Mouse (Mus musculus) neutrophil, adult 5-6 weeks (primary cell): Measurements from ENCODE around the gene Cdca3. TPM values are rescaled to one million over a fixed set of nuclear protein-coding genes. Genes with fewer than 3 reads are reported as not detected.
"Not testable (repeated sequence)": the region's sequence is repeated elsewhere in the genome, so short reads cannot be mapped to it uniquely, and the experiment has no call there.

Experiments
- ATAC-seq: fragments of 151-379, 151-347 bp; 2 replicates; pipeline ENCODE4 v1.8.0; 2017; ENCODE audit warnings: mild to moderate bottlenecking, moderate TSS enrichment; ENCODE audit not compliant: insufficient number of reproducible peaks, poor library complexity, low FRiP score, severe bottlenecking; ENCODE audit errors: extremely low read depth
- total RNA-seq: library from RNA; stranded (forward); fragments of 200-1000 nt; gene quantifications from 2 replicates; pipeline ENCODE4 v1.2.3, GENCODE M21; 2017

The Cdca3 gene
- total RNA-seq: 1.4 and 3.0 TPM in 2 replicates

DNA sequence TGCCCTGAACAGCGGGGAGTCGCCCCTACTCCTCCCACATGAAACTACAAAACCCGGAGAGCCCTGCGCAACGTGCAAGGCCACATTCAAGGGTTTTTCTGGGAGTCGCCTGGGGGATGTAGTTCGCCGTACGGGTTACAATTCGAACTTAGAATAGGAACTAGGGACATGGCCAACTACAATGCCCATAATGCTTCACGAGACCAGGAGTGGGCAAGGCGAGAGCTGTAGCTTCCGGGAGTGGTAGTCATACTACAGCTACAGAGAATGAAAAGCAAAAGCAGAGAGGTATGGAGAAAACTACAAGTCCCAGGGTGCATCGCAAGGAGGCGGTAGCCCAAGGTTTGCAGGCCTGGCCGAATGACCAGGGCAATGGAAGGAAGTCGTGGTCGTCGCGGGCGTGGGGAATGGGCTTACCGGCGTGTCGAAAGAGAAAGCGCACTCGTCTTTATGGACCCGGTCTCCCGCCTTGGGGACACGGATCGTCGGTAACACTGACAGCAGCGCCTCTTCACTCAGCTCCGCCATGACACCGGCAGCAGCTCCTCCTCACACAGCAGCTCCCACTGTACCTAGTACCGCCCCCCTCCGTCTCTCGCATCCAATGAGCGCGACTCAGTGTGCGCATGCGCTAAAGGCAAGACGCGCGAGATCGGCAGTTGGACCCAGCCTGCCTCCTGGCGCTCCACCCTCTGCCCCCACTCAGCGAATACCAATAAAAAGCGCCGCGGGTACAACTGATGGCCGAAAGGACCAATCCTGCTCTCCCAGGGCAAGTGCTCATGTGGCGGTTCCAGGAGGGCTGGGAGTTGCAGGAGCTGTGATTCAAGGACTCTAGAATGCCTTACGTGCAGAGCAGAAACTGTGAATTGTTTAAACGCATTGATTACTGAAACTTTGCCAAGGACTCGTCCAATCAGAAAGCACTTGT is at the start of gene Cdca3, which contains the start of gene Usp5:
Gene Cdca3, plus strand, starts transcription at position 680 of the 931 bp plus-strand sequence.
Gene Usp5, minus strand, starts transcription at position 617 of the 931 bp plus-strand sequence.
- ATAC-seq: peak; percentile 80

DNA sequence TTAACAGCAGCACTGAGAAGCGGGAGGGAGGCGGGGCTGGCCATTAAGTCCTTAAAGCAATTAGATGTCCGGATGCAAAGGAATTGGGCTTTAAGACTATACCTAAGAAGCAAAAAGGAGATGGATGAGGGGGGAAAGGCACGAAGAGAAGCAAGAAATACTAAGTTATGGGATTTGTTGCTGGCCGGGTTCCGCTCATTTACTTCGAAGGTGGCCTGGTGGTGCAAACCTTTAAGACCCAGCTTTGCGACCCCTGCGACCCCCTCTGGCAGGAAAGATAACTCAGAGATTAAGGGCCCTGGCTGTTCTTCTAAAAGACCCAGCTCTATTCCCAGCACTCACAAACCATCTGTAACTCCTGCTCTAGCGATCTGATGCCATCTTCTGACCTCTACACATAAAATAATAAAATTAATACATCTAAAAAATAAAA is 49.3 kb upstream of the Cdca3 start:
- 0 out of 2 replicates have a peak, but pooled peaks have one; percentile 9 for ATAC-seq

DNA sequence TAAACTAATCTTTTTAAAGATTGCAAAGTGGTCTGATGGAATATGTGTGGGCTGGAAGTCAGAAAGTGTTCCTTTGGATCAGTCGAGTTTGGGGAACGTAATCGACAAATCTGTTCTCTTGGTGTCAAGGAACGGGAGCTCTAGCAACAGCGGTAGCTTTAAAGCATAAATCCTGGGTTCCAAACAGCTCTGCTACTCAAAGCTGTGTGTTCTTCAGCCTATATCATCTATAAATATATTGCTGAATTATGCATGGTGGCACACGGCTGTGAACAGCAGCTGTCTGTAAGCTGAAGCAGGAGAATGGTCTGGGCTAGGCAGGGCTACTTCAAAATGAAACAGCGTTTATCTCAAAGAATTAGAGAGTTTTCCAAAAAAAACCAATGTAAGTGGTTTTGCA is 48.4 kb upstream of the Cdca3 start:
- no peak for ATAC-seq

DNA sequence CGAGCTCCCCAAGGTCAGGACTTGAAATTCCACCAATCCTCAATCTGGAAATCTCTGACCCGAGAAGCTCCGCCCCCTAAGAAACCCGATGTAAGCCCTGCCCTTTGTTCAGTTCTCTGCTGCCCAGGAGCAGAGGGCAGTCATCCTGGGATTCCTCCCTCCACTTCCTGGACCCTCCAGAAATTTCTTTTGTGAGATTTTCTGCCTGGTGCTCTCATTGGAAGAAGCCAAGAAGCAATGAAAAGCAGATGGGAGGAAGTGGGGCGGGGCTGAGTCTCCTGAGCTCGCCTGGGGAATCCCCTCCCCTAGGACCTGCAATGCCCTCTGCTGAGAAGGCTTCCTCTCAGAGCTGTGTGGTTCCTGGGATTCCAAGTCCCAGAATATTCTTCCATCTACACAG is 46.9 kb upstream of the Cdca3 start:
- peak; percentile 49; the same call in 1 of the 2 replicates for ATAC-seq

DNA sequence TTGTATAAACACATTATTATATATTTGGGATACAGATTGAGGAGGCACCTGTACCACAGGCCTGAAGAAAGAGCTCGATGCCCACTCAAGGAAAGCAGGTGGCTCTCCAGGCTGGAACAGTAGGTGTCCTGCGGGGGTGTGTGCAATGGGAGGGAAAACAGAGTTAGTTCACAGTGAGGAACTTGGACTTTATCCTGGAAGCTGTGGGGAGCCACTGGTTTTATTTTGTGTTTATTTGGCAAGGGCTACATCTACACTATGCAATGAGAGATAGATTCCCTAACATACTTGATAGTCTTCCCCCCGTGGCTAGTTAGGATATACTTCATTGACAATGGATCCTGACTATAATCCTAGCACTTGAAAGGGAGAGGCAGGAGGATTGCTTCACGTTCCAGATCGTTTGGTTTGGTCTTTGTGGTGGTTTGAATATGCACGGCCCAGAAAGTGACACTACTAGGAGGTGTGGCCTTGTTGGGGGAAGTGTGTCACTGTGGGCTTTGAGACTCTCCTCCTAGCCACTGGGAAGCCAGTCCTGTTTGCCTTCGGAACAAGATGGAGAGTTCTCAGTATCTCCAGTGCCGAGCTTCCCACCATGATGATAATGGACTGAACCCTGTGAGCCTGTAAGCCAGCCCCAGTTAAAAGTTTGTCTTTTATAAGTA is 42.5 kb upstream of the Cdca3 start:
- no peak for ATAC-seq

DNA sequence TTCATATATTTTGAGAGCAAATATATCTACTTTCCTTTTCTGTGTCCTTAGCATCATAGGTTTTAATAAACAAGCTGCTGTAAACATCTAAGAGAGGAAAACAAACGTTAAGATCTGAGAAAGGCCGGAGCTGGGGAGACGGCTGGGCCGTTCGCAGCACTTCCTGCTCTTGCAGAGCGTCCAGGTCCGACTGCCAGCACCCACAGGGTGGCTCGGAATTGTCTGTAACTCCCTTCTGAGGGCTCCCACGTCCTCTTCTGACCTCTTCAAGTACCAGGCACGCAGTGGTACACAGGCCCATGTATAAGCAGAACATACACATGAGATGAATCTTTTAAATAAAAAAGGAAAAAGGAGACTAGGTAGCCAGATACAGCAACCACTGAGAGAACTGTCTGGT is 41.6 kb upstream of the Cdca3 start:
- no peak for ATAC-seq

DNA sequence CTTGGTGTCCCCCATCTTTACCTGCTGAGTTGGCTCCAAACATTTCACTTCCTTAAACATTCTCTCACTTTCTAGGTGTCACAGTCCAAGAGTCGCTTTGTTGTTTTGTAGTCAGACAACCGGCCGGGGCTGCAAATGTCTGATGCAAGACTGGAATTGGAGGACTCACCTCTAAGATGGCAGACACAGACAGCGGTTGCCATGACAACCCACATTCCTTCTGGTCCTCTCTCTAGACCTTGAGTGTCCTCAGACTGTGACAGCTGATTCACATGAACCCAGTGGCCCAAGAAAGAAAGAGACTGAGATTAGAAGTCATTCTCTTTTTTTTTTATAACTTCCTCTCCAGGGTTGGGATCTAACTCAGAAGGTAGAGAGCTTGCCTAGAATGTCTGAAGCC is 39.8 kb upstream of the Cdca3 start:
- no peak for ATAC-seq

DNA sequence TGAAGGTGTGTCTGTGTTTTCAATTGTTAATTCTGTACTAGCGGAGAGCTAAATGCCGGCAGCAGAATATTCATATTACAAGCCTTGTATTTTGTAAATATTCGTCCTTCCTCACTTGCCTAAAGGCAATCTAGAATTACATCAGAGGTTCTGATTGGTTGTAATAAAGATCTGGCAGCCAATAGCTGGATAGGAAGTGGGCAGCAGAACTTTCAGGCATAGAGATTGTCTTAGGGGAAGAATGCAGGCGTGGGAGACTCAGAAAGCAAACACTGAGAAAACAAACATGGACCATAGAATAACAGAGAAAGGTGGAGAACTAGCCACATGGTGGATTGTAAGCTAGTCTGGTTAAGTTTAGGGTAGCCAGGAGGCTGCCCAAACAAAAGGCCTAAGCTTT is 39.2 kb upstream of the Cdca3 start:
- no peak for ATAC-seq

DNA sequence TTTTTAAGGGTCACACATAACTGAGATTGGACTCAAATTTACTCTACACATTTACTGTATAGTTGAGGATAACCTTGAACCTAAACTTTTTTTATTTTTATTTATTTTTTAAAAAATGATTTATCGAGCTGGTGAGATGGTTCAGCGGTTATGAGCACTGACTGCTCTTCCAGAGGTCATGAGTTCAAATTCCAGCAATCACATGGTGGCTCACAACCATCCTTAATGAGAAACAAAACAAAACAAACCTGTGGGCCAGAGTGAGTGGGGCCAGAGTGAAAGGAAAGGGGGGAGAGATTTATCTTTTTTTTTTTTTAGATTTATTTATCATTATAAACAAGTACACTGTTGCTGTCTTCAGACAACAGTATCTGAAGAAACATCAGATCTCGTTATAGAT is 37.4 kb upstream of the Cdca3 start:
- ATAC-seq: no peak

DNA sequence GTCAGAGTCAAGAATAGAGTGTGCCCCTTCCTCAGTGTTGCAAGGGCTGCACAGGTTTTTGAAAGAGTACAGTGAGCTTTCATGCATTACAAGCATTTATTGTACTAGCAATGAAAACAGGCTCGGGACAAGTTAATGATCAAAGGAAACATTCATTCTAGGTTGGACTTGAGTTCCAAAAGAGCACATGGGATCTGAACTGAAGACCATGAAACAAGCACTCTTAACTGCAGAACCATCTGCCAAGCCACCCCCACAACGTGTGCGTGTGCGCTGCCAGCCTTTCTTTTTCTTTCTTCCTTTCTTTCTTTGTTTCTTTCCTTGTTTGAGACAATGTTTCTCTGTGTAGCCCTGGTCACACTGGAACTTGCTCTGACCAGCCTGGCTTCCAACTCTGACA is 33.6 kb upstream of the Cdca3 start:
- no peak for ATAC-seq

DNA sequence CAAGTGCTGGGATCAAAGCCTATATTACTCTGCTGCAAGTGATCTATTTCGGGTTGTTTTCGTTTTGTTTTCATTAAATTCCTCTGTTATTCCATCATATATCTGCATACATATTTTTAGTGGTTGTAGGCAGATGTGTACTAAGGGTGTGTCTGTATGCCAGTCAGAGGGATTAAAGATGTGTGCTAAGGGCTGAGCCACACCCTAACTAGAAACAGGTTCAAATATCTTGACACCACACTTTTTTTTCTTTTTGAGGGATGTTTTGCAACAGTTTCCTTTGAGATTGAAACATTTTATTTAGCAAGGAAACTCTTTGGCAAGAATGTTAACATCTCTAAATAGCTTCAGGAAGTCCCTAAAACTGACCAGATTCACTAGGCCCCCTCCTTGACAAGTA is 33.1 kb upstream of the Cdca3 start:
- ATAC-seq: no peak

DNA sequence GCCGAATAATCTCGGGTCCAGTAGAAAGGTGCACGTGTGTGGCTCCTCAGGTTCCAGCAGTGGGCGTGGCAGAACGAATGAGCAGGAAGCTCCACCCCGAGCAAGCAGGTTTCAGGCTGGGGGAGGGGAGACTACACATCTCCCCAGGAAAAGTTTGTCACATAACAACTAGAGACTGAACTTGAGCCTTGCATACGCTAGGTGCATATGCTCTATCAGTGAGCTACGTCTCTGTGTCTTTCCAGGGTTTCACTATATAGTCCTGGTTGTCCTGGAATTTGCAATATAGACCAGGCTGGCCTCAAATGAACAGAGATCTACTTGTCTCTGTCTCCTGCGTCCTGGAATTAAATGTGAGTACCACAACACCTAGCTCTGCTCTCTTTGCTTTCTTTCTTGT is 26.9 kb upstream of the Cdca3 start:
- not testable (repeated sequence) for ATAC-seq

DNA sequence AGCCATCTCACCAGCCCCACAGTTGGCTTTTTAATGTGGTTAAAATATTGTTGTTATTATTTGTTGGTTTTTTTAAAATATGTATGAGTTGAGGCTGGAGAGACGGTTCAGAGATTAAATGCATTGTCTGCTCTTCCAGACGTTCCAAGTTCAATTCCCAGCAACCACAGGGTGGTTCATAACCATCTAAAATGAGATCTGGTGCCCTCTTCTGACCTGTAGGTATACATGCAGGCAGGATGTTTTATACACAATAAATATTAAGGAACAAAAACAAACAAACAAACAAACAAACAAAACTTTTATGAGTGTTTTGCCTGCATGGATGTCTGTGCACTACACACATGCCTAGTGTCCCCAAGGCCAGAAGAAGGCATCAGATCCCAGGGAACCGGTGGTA is 26.3 kb upstream of the Cdca3 start:
- ATAC-seq: no peak

DNA sequence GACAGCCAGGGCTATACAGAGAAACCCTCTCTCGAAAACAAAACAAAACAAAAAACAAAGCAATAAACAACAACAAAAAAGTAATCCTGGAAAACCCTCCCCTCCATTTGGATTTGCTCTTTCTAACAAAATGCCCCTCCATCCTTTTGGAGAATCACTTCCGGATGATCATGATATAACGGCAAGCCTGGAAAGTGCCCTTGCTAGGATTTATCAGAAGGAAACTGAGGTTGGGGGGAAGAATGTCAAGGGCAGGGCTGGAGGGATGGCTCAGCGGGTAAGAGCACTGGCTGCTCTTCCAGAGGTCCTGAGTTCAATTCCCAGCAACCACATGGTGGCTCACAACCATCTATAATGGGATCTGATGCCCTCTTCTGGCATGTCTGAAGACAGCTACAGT is 25.7 kb upstream of the Cdca3 start:
- ATAC-seq: not testable (repeated sequence)

DNA sequence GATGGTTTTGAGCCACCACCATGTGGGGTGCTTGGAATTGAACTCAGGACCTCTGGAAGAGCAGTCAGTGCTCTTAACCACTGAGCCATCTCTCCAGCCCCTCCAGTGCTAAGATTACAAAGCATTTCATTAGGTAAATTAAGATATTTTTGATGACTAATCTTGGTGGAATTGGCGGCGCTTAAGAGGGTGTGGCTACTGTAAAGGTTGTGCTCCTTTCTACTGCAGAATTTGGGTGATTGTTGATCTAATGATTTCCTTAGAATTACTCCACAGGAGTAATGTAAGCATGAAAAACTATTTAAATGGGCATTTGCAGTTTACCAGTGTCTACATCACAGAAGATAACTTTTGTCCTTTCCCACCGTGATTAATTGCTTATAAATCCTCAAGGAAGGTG is 25.0 kb upstream of the Cdca3 start:
- no peak for ATAC-seq

DNA sequence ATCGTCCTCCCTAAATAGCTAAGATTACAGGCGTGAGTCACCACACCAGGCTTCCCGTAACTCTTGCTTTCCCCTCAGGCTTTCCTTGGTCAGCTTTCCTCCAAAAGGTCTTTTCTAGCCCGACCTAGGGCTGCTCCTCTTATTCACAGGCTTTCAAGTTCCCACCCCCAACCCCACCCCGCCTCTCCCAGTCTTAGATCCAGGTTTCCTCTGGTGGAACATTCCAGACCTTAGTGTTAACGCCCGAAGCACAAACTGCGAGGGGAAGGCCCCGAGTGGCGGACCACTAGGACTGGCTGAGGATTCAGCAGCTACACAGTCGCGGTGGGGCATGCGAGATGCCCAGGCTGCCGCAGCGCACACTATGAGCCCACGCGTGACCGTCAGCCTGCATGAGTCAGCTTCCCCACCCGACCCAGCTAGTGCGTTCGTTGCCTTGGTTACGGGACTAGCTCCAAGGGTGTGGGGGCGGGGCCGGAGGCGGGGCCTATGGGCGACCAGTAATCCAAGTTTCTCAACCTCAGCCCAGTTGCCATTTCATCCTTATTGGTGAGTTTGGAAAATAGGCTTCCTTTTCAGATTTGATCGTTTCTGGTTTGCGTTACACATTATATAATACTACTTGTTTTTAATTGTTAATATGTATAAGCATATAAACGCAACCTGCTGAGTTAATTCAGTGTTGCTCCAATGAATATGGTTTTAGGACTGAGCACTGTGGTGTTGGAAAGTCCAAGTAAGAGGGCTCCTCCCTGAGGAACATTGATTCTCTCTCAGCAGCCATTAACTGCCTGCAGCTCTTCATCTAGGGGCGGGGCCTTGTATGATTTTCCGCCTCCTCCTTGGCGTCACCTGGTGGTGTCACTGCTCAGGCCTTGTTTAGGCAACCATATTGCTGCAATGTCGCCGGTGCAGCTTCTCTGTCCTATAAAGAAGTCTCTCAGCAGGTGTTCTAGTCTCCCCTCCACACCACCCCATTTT is 23.7 kb upstream of the Cdca3 start:
- peak; percentile 91 for ATAC-seq

DNA sequence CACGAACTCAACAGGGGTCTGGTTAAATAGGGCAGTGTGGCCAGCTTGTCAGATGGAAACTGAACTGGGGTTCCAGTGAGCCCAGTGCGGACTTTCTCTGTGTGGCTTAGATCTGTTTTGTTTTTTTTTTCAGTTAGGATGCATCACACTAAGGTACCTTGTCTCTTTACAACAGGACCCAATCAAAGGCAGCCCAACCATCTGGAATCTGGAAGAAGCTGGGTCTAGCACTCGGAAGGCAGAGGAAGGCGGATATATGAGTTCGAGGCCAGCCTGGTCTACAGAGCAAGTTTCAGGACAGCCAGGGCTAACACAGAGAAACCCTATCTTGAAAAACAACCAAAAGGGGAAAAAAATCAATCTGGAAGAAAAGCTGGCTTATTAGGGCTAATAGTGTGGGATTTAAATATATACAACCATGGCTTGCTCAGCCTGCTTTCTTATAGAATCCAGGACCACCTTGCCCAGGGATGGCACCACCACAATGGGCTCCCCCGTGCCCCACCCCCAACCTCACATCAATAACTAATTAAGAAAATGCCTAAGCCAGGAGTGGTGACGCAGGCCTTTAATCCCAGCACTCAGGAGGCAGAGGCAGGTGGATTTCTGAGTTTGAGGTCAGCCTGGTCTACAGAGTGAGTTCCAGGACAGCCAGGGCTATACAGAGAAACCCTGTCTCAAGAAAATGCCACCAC is 22.8 kb upstream of the Cdca3 start:
- ATAC-seq: no peak

DNA sequence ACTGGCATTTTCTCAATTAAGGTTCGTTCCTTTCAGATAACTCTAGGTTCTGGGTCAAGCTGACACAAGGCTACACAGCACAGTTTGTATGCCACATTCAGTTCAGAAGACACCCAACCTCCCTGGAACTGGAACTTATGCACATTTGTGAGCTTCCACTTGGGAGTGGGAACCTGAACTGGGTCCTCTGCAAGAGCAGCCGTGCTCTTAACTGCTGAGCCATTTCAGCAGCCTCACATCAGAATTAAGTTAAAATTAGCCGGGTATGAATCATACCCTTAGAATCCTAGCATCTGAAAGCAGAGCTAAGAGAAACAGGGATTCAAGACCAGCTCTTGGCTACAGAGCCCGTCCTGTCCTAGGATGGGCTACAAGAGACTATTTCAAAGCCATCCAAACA is 22.0 kb upstream of the Cdca3 start:
- ATAC-seq: no peak

DNA sequence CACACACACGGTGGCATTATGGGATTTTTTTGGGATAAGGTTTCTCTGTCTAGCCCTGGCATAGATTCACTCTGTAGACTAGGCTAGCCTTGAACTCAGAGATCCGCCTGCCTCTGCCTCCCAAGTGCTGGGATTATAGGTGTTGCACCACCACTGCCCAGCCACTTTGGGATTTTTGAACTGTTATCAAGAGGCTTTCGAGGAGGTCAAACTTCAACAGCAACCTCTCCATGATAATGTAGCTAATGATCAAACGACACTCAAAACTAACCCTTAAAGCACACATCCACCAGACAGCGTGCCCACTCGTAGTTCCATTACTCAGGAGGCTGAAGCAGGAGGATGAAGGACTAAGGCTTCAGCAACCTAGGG is 21.4 kb upstream of the Cdca3 start:
- ATAC-seq: no peak
